Mouse (Mus musculus) cerebellum, adult 2 months (tissue): ENCODE data around the gene Gp1ba.

ENCODE experiments used
- CTCF ChIP-seq: fragments of 200-500 bp; IDR thresholded peaks from 2 replicates; pipeline ENCODE4 v1.5.1; 2011; ENCODE audit warnings: low read depth, mild to moderate bottlenecking, control low read depth, low read length, moderate library complexity, borderline replicate concordance; ENCODE audit not compliant: insufficient read depth
- POLR2A ChIP-seq: fragments of 200-500 bp; IDR thresholded peaks from 2 replicates; pipeline ENCODE4 v1.6.1; 2011; ENCODE audit warnings: low read length, control low read depth, borderline replicate concordance; ENCODE audit not compliant: insufficient read depth

DNA sequence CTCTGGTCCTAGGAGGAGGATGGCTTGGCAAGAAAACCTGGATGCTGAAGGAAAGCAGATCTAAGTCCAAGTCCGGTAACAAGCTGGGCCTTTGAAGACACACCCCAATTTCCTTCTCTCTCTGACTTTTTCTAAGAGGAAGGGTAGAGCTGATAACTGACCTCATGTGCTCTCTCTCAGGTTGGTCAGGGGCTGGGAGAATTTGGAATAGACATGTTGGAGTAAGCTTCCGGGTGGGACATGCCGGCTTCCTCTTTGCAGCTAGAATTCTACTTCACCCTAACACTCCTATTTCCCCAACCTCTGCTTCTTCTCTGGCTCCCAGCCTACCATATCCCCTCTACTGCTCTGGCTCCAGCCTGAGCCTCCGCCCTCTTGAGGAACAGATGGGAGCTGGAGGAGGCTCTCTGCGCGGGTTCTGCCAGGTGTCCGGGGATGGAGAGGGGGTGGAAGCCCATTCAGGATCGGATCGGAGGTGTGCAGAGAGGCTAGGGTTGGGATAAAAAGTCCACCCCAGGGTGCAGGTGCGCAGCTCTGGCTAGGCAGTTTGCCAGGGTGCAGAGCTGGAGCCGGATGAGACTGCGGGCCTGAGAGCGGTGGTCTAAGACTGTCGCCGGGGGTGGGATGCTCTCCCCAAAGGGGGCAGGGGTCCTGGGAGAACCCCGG is 48.1 kb downstream of the Gp1ba start:
- TF ChIP-seq CTCF (no peak), POLR2A (0 out of 2 replicates have a peak, but pooled peaks have one; percentile 12)
